Mouse (Mus musculus) forebrain, postnatal 0 days (tissue): ENCODE data around the gene Gm17657. TPM values are rescaled to one million over a fixed set of nuclear protein-coding genes. Genes with fewer than 3 reads are reported as not detected.

Source experiments
- ATAC-seq: fragments of 200-750 bp; cut with Nextera tagmentation; 2 replicates; pipeline ENCODE4 v1.8.0; 2017; ENCODE audit warnings: mild to moderate bottlenecking, moderate library complexity
- DNase-seq: peaks from one replicate; pipeline ENCODE4 v3.0.0-alpha.2; 2015
- H3K27ac ChIP-seq: fragments of 300-500 bp; sonication (generic); 2 replicates; pipeline ENCODE4 v1.5.1; 2014; ENCODE audit warnings: low read depth, mild to moderate bottlenecking, antibody characterized with exemption, low read length, moderate library complexity, mixed read lengths
- H3K27me3 ChIP-seq: fragments of 300-500 bp; sonication (generic); 2 replicates; pipeline ENCODE4 v1.6.1; 2014; ENCODE audit warnings: mild to moderate bottlenecking, low read length, mixed read lengths; ENCODE audit not compliant: insufficient read depth
- H3K36me3 ChIP-seq: fragments of 300-500 bp; sonication (generic); 2 replicates; pipeline ENCODE4 v1.6.1; 2014; ENCODE audit warnings: mild to moderate bottlenecking, moderate library complexity; ENCODE audit not compliant: insufficient read depth
- H3K4me1 ChIP-seq: fragments of 300-500 bp; sonication (generic); 2 replicates; pipeline ENCODE4 v1.6.1; 2014; ENCODE audit warnings: antibody characterized with exemption; ENCODE audit not compliant: insufficient read depth
- H3K4me2 ChIP-seq: fragments of 300-500 bp; sonication (generic); 2 replicates; pipeline ENCODE4 v1.6.1; 2014; ENCODE audit warnings: low read depth, mild to moderate bottlenecking, moderate library complexity
- H3K4me3 ChIP-seq: fragments of 300-500 bp; sonication (generic); 2 replicates; pipeline ENCODE4 v1.5.1; 2014; ENCODE audit warnings: low read depth, low read length, mixed read lengths
- H3K9ac ChIP-seq: fragments of 300-500 bp; sonication (generic); 2 replicates; pipeline ENCODE4 v1.6.1; 2014; ENCODE audit warnings: mild to moderate bottlenecking
- H3K9me3 ChIP-seq: fragments of 300-500 bp; sonication (generic); 2 replicates; pipeline ENCODE4 v1.6.1; 2016; ENCODE audit warnings: low read length
- CTCF ChIP-seq: sonication (generic); IDR thresholded peaks from 2 replicates; pipeline ENCODE4 v1.5.1; 2016; ENCODE audit warnings: antibody characterized with exemption, control low read depth, low read depth
- WGBS: fragments of 180-500 bp; shearing (Covaris S2); extraction: QIAGEN DNeasy Blood & Tissue Kit; methylation state at CpG from one replicate; pipeline ENCODE4 v1.1.7; 2014; 5-methylcytosine and 5-hydroxymethylcytosine counted together
- microRNA-seq, 2 experiments: library from miRNA; unstranded; fragments of <30 nt; microRNA quantifications; one replicate each; pipeline ENCODE4; 2016
- polyA plus RNA-seq: library from polyadenylated mRNA; unstranded; fragments of >200 nt; fragmentation: Nextera tagmentation; extraction: Ambion mirVana; gene quantifications from 2 replicates; pipeline ENCODE4 v1.2.1, GENCODE M21; 2015
- total RNA-seq: library from RNA; depleted of rRNA; stranded (reverse); fragments of >200 nt; gene quantifications from 2 replicates; pipeline ENCODE4 v1.2.3, GENCODE M21; 2014; rRNA removed

Gm17657 gene
- total and polyA plus RNA-seq, 2 experiments from 2014 or later: not detected

- Histone ChIP-seq H3K4me3 (no peak overlapping the region), H3K27me3 (no peaks in the 10 kb centered on the region), H3K27ac (no peak overlapping the region), H3K9me3 (no peaks in the 10 kb centered on the region), H3K4me2 (no peak overlapping the region), H3K4me1 (no peaks in the 10 kb centered on the region), H3K9ac (no peak overlapping the region), H3K36me3 (no peaks in the 10 kb centered on the region)
- no peak for TF ChIP-seq CTCF
- ATAC-seq (no peak), DNase-seq (no peak)
- WGBS: 78% methylated on average over 4 of the region's 4 CpGs
These were observed 73.0 kb downstream of the Gm17657 start for GRCm38 (mm10) chr17:29476461-29476860.

- Histone ChIP-seq H3K9me3 (no peaks in the 10 kb centered on the region), H3K4me1 (no peaks in the 10 kb centered on the region), H3K27me3 (no peaks in the 10 kb centered on the region), H3K4me2 (no peak overlapping the region), H3K36me3 (no peaks in the 10 kb centered on the region), H3K4me3 (no peak overlapping the region), H3K9ac (no peak overlapping the region), H3K27ac (no peak overlapping the region)
- ATAC-seq: no peak
- DNase-seq: no peak
- TF ChIP-seq CTCF: no peak
- 91% methylated on average over 3 of the region's 3 CpGs for WGBS
These were observed 74.3 kb downstream of the Gm17657 start for GRCm38 (mm10) chr17:29475142-29475541.

GRCm38 (mm10) chr17:29474036-29474435 lies 75.4 kb downstream of the Gm17657 start:
- H3K27ac ChIP-seq: no peak overlapping the region
- H3K4me2 ChIP-seq: no peak overlapping the region
- no peak overlapping the region for H3K9ac ChIP-seq
- DNase-seq (no peak), ATAC-seq (no peak)
- H3K36me3 ChIP-seq: no peaks in the 10 kb centered on the region
- no peaks in the 10 kb centered on the region for H3K4me1 ChIP-seq
- no peaks in the 10 kb centered on the region for H3K9me3 ChIP-seq
- no peak for TF ChIP-seq CTCF
- H3K4me3 ChIP-seq: no peak overlapping the region
- no peaks in the 10 kb centered on the region for H3K27me3 ChIP-seq
- 88% methylated on average over 2 of the region's 2 CpGs for WGBS

GRCm38 (mm10) chr17:29473466-29473865 lies 76.0 kb downstream of the Gm17657 start:
- TF ChIP-seq CTCF: no peak
- no peaks in the 10 kb centered on the region for H3K9me3 ChIP-seq
- H3K4me3 ChIP-seq: no peak overlapping the region
- ATAC-seq (no peak), DNase-seq (no peak)
- no peaks in the 10 kb centered on the region for H3K27me3 ChIP-seq
- H3K36me3 ChIP-seq: no peaks in the 10 kb centered on the region
- H3K4me2 ChIP-seq: no peak overlapping the region
- H3K27ac ChIP-seq: no peak overlapping the region
- no peaks in the 10 kb centered on the region for H3K4me1 ChIP-seq
- 94% methylated on average over 10 of the region's 10 CpGs for WGBS
- no peak overlapping the region for H3K9ac ChIP-seq

Small RNA genes lying within 50 kb of the gene (microRNA-seq; reads per million reads assigned to microRNA genes)
- gene Mir7667: 0 to 0.39 reads per million in 2 experiments

Other genes with a start within 250 kb of the Gm17657 start
- gene Pi16, start 232.0 kb downstream of the Gm17657 start, total RNA-seq: 3.5 and 5.7 TPM in 2 replicates
- 1.7 and 2.0 TPM in 2 replicates for gene Pi16, start 232.0 kb downstream of the Gm17657 start, polyA plus RNA-seq
- 556 and 595 TPM in 2 replicates for gene Mtch1, start 201.7 kb downstream of the Gm17657 start, total RNA-seq
- 459 and 504 TPM in 2 replicates for gene Mtch1, start 201.7 kb downstream of the Gm17657 start, polyA plus RNA-seq
- gene Fgd2, start 188.7 kb downstream of the Gm17657 start, total RNA-seq: 15.9 and 17.3 TPM in 2 replicates
- 9.2 and 14.1 TPM in 2 replicates for gene Fgd2, start 188.7 kb downstream of the Gm17657 start, polyA plus RNA-seq
- 8.7 and 14.6 TPM in 2 replicates for gene Pim1, start 58.9 kb downstream of the Gm17657 start, total RNA-seq
- 10.3 and 12.0 TPM in 2 replicates for gene Pim1, start 58.9 kb downstream of the Gm17657 start, polyA plus RNA-seq
- gene Tbc1d22b, start 147 bp upstream of the Gm17657 start, total RNA-seq: 35.5 and 38.8 TPM in 2 replicates
- gene Tbc1d22b, start 147 bp upstream of the Gm17657 start, polyA plus RNA-seq: 22.4 and 29.3 TPM in 2 replicates
- gene Tmem217, start 2.7 kb upstream of the Gm17657 start, total RNA-seq: not detected in 2 replicates
- gene Tmem217, start 2.7 kb upstream of the Gm17657 start, polyA plus RNA-seq: 0.16 and 0.74 TPM in 2 replicates
- 49.0 and 50.3 TPM in 2 replicates for gene Rnf8, start 65.2 kb upstream of the Gm17657 start, total RNA-seq
- 60.2 and 68.8 TPM in 2 replicates for gene Rnf8, start 65.2 kb upstream of the Gm17657 start, polyA plus RNA-seq
- 6.2 and 7.0 TPM in 2 replicates for gene Gm28043, start 65.2 kb upstream of the Gm17657 start, total RNA-seq
- gene Gm28043, start 65.2 kb upstream of the Gm17657 start, polyA plus RNA-seq: 1.3 and 2.3 TPM in 2 replicates
- 59.9 and 81.9 TPM in 2 replicates for gene Cmtr1, start 111.0 kb upstream of the Gm17657 start, total RNA-seq
- gene Cmtr1, start 111.0 kb upstream of the Gm17657 start, polyA plus RNA-seq: 76.9 and 92.3 TPM in 2 replicates
- 7.7 and 8.8 TPM in 2 replicates for gene Ccdc167, start 167.4 kb upstream of the Gm17657 start, total RNA-seq
- 7.4 and 7.7 TPM in 2 replicates for gene Ccdc167, start 167.4 kb upstream of the Gm17657 start, polyA plus RNA-seq